Mouse (Mus musculus) kidney, adult 2 months (tissue): ENCODE results near the gene Ddc.

ENCODE experiments used
- CTCF ChIP-seq: fragments of 200-500 bp; conservative IDR thresholded peaks from 2 replicates; pipeline ENCODE4 v1.5.1; 2011; ENCODE audit warnings: low read depth, mild to moderate bottlenecking, control low read depth, low read length, moderate library complexity, mixed read lengths; ENCODE audit not compliant: insufficient read depth, insufficient read length
- POLR2A ChIP-seq: fragments of 200-500 bp; IDR thresholded peaks from one replicate; pipeline ENCODE4 v1.6.1; 2011; ENCODE audit warnings: low read depth, low read length, control low read depth

- TF ChIP-seq CTCF (no peak), POLR2A (no peak)
Observed at GRCm38 (mm10) chr11:11772196-11772595, 125.7 kb downstream of the Ddc start.
